Mouse (Mus musculus): ENCODE results near the gene Mcee.

Mcee gene

DNA sequence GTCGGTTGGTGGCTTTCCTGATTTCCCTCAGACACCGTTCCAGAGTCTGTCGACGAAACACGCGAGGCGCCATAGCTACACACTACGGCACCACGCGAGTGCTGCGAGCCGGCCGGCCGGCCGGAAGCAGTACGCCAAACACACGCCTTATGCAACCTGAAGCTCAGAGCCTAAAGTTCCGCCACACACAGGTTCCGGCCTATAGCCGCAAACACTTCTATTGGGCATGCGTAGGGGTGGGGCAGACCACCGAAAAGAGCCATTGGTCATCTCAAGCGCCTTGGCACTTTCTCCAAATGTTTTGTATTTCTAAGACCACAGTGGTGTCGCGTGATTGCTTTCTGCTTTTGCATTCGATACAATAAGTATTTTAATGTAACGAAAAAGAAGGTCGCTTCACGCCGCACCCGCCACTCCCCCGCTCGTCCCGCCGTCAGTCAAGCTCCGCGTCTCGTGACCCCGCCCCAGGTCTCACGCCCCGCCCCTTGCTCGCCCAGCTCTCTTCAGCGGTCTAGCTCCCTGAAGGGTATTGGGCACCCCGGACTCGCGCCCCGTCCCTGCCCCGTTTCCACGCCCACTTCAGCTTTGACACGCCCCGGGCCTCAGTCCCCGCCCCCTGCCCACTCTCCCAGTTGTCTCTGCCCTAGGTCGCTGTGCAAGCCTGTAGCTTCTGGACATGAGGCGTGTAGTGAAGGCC is at the start of gene Mcee, which contains the start of gene Mphosph10:
Mcee (plus strand) TSS at position 486 of the 697 bp plus-strand sequence.
Mphosph10 (minus strand) TSS at position 147 of the 697 bp plus-strand sequence.
- DNase-seq, result peak; percentile 100

DNA sequence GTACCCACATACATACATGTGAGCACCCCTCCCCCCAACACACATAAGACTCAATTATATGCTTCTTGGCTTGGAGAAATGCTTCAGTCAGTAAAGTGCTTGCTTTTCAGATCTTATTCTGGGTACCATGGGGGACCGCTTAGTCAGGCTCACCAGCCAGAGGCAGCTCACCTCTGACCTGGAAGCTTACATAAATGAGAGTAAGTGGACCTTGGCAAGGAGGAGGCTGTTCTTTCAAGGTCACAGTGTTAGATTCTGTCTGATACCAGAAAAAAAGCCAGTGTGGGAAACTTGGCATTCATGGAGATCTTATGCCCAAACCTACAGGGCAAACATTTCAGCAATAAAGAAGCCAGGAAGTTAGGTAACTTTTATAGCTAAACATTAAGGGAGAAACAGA is 44.6 kb upstream of the Mcee start:
- DNase-seq, result no peak

DNA sequence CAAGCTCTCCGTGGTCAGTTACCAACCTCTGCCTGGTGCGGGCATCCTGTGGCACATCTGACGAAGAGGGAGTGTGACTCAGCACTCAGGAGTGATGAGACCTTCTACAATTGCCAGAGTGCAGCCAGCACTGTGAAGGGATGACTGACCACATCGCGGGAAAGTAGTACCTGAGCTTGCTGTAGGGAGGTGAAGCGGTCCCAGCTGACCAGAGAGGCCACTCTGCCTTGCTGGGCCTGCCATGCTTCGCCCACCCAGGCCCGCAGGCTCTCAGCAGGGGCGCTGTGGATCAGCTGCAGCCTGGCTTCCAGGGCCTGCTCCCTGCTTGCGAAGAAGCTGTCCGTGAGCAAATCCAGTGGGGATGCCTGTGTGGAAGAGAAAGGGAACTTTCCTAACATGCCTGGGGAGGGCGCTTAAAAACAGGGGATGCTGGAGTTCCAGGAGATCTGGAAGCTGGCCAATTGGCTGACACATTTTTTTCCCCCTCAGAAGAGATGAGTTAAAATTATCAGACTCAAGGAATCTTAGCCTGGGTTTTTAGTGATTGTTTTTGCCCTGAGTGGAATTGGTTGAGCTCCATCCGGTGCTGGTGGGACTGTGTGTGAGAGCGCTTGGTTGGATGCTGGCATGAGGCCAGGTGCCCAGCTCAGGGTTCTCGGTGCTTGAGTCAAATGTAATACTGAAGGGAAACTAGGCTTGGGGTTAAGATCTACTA is 43.1 kb upstream of the Mcee start:
- no peak for DNase-seq

DNA sequence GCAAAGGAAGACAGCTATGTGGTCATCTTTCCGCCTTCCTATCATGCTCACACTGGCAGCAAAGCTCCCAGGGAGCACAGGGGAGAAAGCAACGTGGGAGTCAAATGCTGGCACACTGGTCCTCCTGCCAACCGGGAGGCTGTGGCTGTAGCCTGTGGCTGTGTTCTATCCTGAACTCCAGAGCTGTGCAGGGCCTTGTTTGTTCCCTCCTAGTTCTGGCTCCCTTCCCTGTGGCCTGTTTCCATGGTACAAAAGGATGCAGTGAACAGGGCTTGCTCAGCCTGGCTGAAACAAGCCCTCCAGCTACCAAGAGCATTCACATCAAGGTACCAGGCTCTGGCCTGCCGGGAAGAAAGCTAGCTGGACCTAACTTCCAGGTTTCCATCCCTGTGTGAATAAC is 41.3 kb upstream of the Mcee start:
- no peak for DNase-seq

DNA sequence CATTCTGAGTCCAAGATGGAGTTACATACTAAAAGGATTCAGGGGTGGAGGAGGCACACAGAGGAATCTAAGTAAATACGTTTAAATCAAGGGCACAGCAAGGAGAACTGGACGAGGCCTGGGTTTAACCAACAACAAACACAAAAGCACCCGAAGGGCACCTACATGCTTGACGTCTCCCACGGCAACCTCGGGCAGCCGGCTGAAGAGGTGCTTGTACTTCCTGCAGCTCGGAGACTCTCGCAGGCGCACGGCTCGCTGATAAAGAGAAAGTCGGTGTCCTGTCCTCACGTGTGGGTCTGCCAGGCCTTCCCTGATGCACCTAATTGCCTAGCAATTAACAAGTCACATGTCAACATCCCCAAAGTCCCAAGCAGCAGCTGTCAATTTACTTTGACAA is 38.2 kb upstream of the Mcee start:
- no peak for DNase-seq

DNA sequence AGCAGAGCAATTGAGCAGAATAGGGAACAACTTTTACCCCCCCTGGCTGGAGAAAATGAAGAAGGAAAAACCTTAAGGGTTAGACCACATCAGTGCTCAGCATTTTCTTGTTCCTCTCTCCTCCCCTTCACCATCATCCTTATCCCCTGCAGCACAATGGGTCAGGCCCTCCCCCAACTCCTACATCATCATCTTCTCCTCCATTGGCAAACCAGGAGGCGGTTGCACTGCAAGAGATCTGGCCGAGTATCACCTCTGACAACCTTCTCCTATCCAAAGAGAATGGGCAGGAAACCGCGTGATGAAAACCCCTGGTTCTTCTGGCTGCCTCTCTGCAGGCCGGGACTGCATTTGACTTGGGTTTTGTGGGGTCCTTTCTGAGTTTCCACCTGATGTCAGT is 35.7 kb upstream of the Mcee start:
- DNase-seq, result no peak

DNA sequence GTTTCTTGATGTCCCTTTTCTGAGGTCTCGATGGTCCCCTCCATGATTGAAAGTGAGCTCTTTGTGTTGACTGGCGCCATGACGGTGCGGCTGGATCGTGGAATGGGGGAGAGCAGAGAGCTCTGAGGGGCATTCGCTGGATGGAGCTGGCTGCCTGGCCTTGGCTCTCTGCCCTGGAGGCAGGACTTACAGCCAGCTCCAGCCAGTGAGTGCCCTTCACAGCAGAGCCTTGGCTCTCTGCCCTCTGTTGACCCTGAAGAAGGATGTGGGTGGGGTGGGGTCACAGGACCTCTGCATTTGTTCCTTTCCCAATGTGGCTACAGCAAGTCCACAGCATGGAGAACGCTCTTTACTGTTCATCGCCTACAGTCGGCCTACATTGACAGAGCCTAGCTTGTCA is 35.0 kb upstream of the Mcee start:
- DNase-seq, result no peak

DNA sequence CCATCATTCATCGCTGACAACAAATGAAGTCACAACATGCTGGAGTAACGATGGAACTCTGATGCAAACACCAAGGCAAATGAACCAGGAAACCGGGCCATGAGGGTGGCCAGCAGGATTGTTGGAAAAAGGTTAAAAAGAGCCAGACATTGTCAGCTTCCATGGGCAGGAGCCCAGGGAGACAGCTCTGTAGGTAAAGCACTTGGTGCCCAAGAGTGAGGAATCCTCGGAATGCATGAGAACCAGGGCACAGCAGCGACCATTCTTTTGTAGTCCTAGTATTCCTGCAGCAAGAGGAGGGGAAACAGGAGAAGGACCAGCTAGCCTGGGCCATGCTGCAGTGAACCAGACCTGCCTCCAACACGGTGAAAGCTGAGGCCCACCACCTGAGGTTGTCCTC is 33.7 kb upstream of the Mcee start:
- DNase-seq, result no peak

DNA sequence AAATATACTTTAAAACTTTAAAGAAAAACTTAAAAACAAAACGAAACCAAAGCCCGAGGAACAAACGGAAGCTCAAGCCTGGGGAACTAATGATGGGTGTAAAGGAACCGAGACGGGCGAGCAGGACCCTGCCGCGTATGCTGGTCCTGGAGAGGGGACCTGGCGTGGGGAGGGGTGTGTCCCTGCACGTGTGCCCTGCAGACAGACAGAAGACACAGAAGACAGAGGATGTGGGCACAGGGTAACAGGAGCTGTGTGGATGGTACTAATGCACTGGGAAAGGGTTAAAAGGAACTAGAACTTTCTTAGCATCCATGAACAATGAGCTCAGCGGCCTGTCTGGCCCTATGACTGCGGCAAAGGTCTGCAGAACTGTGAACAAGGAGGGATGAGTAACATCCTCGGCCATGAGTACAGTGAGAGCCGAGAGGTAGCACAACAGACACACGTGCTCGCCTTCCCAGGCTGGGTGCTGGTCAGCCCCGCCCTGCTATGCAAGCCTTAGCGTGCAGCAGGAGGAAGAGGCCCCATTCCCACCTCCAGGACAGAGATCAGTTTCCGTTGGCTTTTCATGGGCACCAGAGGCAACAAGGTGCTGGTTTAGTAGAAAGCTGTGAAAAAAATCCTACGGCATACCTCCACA is 32.3 kb upstream of the Mcee start:
- no peak for DNase-seq

DNA sequence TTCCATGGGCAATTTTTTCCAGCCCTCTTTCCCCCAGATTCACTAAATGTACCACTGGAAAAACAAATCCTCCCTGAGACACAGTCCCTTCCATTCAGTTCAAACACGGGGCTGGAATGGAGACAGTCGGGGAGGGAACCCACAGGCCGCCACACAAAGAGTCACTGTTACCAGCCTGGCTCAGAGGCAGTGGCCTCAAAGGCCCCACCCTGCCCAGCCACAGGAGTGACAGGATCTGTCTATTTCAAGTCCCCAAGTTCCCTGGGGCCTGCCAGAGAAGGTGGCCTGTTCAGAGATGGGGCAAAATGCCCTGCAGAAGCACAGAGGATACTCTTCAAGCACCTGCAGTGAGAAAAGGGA is 31.8 kb upstream of the Mcee start:
- no peak for DNase-seq

DNA sequence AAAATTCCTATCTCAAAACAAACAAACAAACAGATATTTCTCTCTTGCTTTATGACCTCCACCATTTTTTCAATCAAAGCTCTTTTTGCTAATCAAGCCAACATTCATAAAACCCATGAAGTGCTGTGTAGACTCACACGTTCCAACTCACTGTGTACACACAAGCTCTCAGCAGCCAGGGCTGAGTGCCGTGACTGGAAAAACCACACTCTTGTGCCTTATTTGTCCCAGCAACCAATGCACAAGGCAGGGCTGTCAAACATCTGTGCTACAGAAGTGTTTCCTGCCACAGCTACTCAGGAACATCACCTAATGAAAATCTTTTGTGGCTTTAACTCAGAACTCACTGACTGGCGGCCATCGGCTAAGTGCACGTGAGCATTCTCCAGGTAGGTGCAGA is 26.5 kb upstream of the Mcee start:
- DNase-seq, result no peak

DNA sequence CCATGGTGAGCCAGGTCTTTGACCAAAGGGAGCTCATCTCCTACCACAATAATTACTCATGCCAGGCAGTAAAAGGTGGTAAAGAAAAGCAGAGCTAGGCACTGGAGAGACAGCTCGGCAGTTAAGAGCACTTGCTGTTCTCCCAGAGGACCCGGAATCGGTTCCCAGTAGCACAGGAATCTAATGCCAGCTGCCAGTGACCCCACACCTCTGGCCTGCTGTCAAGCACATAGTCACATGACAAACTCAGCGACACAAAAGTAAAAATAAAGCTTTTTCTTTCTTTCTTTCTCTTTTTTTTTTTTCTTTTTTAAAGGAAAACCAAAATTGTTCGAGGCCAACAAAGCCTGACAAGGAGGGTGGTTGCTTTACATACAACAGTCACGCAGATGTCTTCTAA is 22.6 kb upstream of the Mcee start:
- DNase-seq, result no peak

DNA sequence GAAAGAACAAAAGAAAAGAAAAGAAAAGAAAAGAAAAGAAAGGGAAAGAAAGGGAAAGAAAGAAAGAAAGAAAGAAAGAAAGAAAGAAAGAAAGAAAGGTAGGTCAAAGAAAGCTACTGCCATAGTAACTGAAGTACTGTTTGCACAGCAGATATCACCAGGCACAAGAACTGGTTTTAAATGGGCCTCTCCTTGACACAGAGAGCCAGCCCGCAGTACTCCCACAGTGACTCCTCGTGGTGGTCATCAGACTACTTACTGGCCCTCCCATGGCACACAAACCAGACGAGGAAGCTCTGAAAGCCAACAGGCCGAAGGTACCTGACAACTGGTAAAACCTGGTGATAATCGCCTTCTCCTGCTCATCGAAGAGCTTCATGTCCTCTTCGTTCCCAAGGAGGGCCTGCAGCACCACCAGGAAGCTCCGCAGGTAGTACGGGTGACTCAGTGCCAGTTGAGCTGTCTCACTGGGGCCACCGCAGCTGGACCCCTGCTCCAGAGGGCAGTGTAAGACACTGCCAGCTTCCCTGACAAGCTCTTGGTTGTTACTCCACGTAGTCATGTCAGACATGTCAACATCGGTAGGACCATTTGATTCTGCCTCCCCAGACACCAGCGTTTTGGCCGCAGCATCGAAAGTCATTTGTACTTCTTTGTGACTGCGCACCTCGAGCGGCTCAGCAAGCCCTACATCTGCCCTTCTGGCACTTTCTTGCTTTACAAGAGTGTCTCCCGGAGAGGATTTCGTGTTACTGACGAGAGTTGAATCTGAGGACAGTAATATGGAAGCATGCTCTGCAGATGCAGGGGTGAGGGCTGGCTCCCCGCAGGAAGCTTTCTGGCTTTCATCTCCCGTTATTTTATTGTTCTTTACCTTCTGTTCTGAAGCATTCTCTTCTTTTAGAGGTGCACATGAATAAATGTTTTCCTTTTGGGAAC is 20.2 kb upstream of the Mcee start:
- DNase-seq, result no peak

DNA sequence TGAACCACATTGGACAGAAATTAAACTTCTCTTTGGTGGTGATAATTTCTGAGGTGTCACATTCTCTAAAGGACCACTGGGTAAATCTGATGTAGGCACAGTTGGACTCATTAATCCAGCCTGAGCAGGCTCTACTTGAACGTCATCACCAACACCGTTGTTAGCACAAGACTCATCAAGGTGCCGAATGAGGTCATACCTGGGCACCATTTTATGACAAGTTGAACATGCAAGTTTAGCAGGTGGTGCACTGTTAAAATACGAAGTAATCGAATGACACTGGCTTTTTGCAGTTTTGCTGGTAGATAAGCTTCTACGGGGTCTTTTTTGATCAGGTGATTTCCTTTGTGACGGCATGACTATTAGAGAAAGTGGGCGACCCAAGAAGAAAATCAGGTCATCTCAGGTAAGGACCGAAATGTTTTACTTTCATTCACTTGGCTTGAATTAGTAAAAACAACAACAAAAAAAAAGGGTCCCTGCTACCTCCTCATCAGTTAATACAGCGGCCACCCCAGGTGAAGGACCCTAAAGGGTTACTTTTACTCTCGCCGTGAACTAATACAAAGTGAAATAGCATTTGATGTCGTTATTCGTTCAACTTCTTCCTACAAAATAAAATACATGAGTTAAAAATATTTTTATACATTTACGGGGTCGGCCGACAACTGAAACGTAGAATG is 19.1 kb upstream of the Mcee start:
- no peak for DNase-seq

DNA sequence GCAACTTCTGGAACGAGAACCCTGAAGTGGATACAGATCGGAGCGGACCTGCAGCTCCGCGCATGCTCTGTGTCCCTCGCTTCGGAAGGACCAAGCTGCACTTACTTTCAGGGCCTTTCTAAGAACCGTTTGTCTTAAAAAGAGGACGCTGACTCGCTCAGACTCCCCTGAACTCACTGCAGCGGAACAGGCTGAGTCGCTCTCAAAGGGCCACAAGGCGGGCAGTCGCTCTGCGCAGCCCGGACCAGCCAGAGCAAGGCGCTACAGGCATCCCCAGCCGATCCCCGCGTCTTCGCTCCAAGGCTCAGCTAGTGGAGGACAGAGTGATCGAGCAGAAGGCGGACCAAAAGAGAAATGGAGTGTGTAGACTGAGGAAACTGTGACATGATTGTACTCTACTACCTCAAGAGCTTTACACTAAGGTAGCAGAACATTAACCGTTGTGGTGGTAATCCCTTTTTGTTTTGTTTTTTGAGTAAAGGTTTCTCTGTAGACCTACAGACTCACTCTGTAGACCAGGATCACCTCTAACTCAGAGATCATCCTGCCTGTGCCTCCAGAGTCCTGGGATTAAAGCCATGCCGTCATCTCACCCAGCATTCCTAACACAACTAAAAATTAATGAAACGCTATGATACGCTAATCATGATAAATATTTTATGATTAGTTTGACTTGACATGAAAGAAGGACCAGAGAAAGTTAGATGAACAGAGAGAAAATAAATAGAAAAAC is 18.4 kb upstream of the Mcee start, which contains the start of gene Fan1:
Fan1 (minus strand) TSS at position 266 of the 733 bp plus-strand sequence.
- peak; percentile 88 for DNase-seq

DNA sequence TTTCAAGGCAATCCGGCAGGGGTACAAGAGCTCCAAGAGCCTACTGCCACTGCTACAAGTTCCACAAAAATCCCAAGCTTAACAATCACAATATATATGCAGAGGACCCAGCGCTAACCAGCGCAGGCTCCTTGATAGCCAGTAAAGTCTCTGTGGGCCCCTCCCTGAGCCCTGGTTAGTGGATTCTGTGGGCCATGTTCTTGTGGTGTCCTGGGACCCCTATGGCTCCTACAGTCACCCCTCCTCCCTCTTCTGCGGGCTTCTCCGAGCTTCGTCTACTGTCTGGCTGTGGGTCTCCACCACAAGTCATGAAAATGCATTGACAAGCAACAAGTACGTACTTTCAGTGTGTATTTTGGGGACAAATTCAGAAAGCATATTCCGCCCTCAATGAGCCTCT is 928 bp upstream of the Mcee start:
- peak; percentile 19 for DNase-seq

DNA sequence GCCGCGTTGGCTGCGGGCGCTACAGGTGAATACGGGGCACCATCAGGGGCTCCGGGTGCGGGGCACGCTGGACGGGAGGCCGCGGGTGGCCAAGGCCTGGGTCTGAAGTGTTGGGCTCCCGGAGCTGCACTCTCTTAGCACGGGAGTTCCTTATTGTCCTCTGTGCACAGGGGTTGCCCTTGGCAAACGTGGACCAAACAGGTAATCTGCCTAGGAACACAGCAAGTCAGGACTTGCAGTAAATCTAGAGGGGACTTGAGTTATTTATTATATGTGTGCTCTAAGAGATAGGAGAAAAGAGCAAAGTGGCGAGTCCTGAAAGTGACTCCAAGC is 378 bp downstream of the Mcee start:
- no peak for DNase-seq

DNA sequence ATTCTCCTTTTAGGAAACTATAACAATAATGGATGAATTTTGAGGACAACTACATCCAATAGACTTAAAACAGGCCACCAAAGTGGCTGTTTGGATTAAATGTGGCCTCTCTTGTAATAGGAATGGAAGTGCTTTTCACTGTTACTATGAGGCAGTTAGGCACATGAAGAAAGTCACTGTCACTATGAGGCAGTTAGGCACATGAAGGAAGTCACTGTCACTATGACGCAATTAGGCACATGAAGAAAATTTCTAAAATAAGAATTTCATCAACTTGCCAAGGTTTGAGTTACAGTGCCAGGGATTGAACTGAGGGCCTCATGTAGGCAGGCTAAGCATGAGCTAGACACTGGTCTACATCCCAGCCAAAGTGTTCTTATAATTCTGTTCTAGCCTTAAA is 8.3 kb downstream of the Mcee start:
- no peak for DNase-seq

DNA sequence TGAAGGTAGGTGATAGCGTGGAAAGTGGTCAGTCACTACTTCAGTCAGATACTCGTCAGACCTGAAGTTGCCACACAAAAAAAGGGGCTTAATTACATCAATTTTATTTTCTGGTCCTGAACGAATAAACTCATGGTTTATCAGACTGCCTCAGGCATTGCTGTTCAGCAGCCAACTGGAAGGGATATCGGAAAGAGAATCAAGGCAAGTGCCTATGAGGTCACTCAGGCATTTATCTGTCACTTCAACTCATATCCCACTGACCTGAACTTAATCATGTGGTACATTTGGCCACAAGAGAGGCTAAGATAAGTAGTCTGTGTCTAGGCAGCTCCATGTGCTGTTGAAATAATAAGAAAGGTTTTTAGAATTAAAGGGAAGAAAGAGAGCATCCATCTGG is 10.0 kb downstream of the Mcee start:
- DNase-seq, result no peak

DNA sequence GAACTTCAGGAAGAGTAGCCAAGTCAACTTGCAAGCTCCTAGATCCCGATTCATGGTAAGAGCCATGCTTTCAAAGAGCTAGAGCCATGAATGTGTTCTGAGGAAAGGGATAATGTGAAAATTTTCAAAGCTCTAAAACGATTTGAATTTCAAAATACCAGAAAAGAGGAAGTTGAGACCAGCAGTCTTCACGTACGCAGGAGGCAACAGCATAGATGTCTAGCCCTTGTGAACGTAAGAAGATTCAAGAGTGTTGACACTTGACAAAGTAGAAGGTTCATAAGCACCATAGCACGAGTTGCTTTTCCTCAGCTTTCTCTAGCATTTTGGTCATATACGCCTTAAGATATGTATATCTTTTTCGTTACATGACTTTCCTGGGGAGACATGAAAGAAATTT is 11.6 kb downstream of the Mcee start:
- DNase-seq, result no peak

DNA sequence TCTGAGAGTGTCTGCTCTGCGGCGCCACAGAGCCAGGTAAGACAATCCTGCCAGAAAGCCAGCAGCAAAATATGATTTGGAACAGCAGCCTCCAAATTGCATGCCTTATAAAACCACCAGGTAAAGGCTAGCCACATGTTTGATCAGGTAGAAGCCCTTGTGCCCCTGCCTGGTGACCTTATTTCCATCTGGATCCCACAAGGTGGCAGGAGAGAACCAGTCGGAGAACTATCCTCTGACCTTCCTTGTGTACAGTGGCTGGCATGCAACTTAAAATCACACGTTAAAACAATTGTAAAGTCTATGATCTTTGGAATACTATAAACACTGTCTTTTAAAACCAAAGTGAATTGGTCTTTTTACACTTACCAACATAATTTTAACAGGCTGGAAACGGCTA is 32.5 kb downstream of the Mcee start:
- DNase-seq, result no peak
